24 mouse cellular contexts compared by ENCODE assay signal in genomic region chr10:59363208-59363607, GRCm38 (mm10). TPM values are rescaled to one million over a fixed set of nuclear protein-coding genes. Genes with fewer than 3 reads are reported as not detected.
"Had no signal": no experiment of that assay in that cellular context is flagged by ENCODE, and none has a peak within 500 bp of the region (broad histone marks: within the 10 kb centered on the region; RNA-seq: fewer than 3 reads in every experiment).

No protein-coding gene starts in this region.

- H3K4me1 ChIP-seq: limb, embryonic 10.5 days; midbrain, embryonic 12.5 days; midbrain, embryonic 15.5 days; neural tube, embryonic 12.5 days; neural tube, embryonic 15.5 days had no signal

- DNase-seq: kidney, adult 18-20 months; kidney, adult 9 months; kidney, postnatal 14 days; kidney, postnatal 4 days; layer of hippocampus, adult 9-11 months; lung, adult 2 months; lung, postnatal 36 days; right cerebral cortex, adult 18-20 months; right cerebral cortex, postnatal 14 days; right cerebral cortex, postnatal 4 days; thymus, postnatal 25 days had no signal

- H3K4me3 ChIP-seq: limb, embryonic 10.5 days; limb, embryonic 13.5 days; midbrain, embryonic 12.5 days; midbrain, embryonic 15.5 days; neural tube, embryonic 12.5 days; neural tube, embryonic 15.5 days had no signal

- H3K4me2 ChIP-seq: limb, embryonic 13.5 days; midbrain, embryonic 12.5 days; midbrain, embryonic 15.5 days; neural tube, embryonic 12.5 days; neural tube, embryonic 15.5 days had no signal

- ATAC-seq: intestine, embryonic 16.5 days; midbrain, embryonic 15.5 days had no signal

- H3K9me3 ChIP-seq: limb, embryonic 10.5 days; limb, embryonic 13.5 days; midbrain, embryonic 12.5 days; midbrain, embryonic 15.5 days; neural tube, embryonic 12.5 days; neural tube, embryonic 15.5 days had no signal

- H3K27ac ChIP-seq: limb, embryonic 10.5 days; limb, embryonic 13.5 days; midbrain, embryonic 12.5 days; midbrain, embryonic 15.5 days; neural tube, embryonic 12.5 days; neural tube, embryonic 15.5 days; stomach, postnatal 0 days had no signal

- H3K9ac ChIP-seq: limb, embryonic 13.5 days; midbrain, embryonic 12.5 days; midbrain, embryonic 15.5 days; neural tube, embryonic 12.5 days; neural tube, embryonic 15.5 days had no signal

- H3K27me3 ChIP-seq: limb, embryonic 13.5 days; midbrain, embryonic 12.5 days; midbrain, embryonic 15.5 days; neural tube, embryonic 12.5 days; neural tube, embryonic 15.5 days had no signal

RNA-seq across cellular contexts. Expression of gene Gm10273, which starts 32.2 kb away (rescaled TPM):
- polyA plus RNA-seq: intestine, embryonic 16.5 days had no signal

RNA-seq across cellular contexts. Expression of gene Pla2g12b, which starts 40.3 kb away (rescaled TPM):
- total RNA-seq: layer of hippocampus, adult 18-20 months; layer of hippocampus, postnatal 25 days; left cerebral cortex, adult 18-20 months; left cerebral cortex, postnatal 25 days had no signal
- polyA plus RNA-seq: limb, embryonic 10.5 days; limb, embryonic 13.5 days; midbrain, embryonic 12.5 days; midbrain, embryonic 15.5 days; neural tube, embryonic 12.5 days; neural tube, embryonic 15.5 days; thymus, postnatal 0 days had no signal
